Comparison of ENCODE assay signal across 37 mouse cellular contexts in genomic region chr11:72228513-72228912, GRCm38 (mm10). TPM values are rescaled to one million over a fixed set of nuclear protein-coding genes. Genes with fewer than 3 reads are reported as not detected.
"Had no signal": no experiment of that assay in that cellular context is flagged by ENCODE, and none has a peak within 500 bp of the region (broad histone marks: within the 10 kb centered on the region; RNA-seq: fewer than 3 reads in every experiment).

No protein-coding gene starts in this region.

- H3K9ac ChIP-seq: heart, embryonic 12.5 days; heart, embryonic 13.5 days; heart, embryonic 15.5 days; hindbrain, embryonic 12.5 days; hindbrain, embryonic 13.5 days; hindbrain, embryonic 14.5 days; hindbrain, embryonic 15.5 days; intestine, embryonic 15.5 days; kidney, embryonic 15.5 days had no signal

- H3K9me3 ChIP-seq: heart, embryonic 12.5 days; heart, embryonic 13.5 days; heart, embryonic 15.5 days; hindbrain, embryonic 10.5 days; hindbrain, embryonic 12.5 days; hindbrain, embryonic 13.5 days; hindbrain, embryonic 15.5 days; intestine, embryonic 15.5 days; kidney, embryonic 15.5 days had no signal

- H3K4me1 ChIP-seq: intestine, embryonic 15.5 days had no signal

- H3K36me3 ChIP-seq: heart, embryonic 12.5 days; heart, embryonic 13.5 days; heart, embryonic 15.5 days; hindbrain, embryonic 10.5 days; hindbrain, embryonic 12.5 days; hindbrain, embryonic 13.5 days; hindbrain, embryonic 15.5 days; intestine, embryonic 15.5 days; kidney, embryonic 15.5 days had no signal

- H3K27me3 ChIP-seq: hindbrain, embryonic 12.5 days; hindbrain, embryonic 15.5 days; intestine, embryonic 15.5 days; kidney, embryonic 15.5 days had no signal

- H3K27ac ChIP-seq: heart, embryonic 13.5 days; heart, embryonic 15.5 days; hindbrain, embryonic 10.5 days; hindbrain, embryonic 12.5 days; hindbrain, embryonic 13.5 days; hindbrain, embryonic 14.5 days; hindbrain, embryonic 15.5 days; hindbrain, postnatal 0 days; intestine, embryonic 15.5 days; kidney, embryonic 15.5 days; kidney, postnatal 0 days; layer of hippocampus, adult 2 months; left cerebral cortex, adult 2 months had no signal

- H3K4me3 ChIP-seq: heart, embryonic 12.5 days; heart, embryonic 13.5 days; heart, embryonic 15.5 days; hindbrain, embryonic 10.5 days; hindbrain, embryonic 12.5 days; hindbrain, embryonic 13.5 days; hindbrain, embryonic 15.5 days; intestine, embryonic 15.5 days; kidney, embryonic 15.5 days; layer of hippocampus, adult 2 months; left cerebral cortex, adult 2 months had no signal

- ATAC-seq: hindbrain, embryonic 16.5 days; hindbrain, postnatal 0 days; inflammation-experienced regulatory T-cells, adult 6 months; intestine, embryonic 15.5 days; intestine, embryonic 16.5 days; intestine, postnatal 0 days had no signal

- DNase-seq: heart, postnatal 10 days; heart, postnatal 14 days; heart, postnatal 36 days; kidney, adult 11 months; kidney, adult 18-20 months; kidney, adult 2 months; kidney, adult 8-10 months; kidney, adult 9 months; kidney, postnatal 10 days; kidney, postnatal 14 days; kidney, postnatal 36 days; kidney, postnatal 4 days; layer of hippocampus, adult 9-11 months; layer of hippocampus, postnatal 36 days had no signal

- H3K4me2 ChIP-seq: heart, embryonic 11.5 days; heart, embryonic 12.5 days; heart, embryonic 13.5 days; heart, embryonic 15.5 days; hindbrain, embryonic 12.5 days; hindbrain, embryonic 13.5 days; hindbrain, embryonic 14.5 days; hindbrain, embryonic 15.5 days; intestine, embryonic 15.5 days; kidney, embryonic 15.5 days had no signal

RNA-seq across cellular contexts. Expression of gene Gm43951, which starts 21.9 kb away (rescaled TPM):
- polyA plus RNA-seq: heart, embryonic 11.5 days; heart, embryonic 14.5 days; inflammation-experienced regulatory T-cells, adult 6 months; intestine, postnatal 0 days; kidney, embryonic 14.5 days had no signal

RNA-seq across cellular contexts. Expression of gene Slc13a5, which starts 38.5 kb away (rescaled TPM):
- total RNA-seq: heart, postnatal 10 days; heart, postnatal 14 days; heart, postnatal 36 days; hematopoietic stem cell, adult 5-6 weeks had no signal
- polyA plus RNA-seq: heart, postnatal 0 days; inflammation-experienced regulatory T-cells, adult 6 months had no signal
